Mouse (Mus musculus) limb, embryonic 11.5 days (tissue): ENCODE data around the gene Ifitm5. TPM values are rescaled to one million over a fixed set of nuclear protein-coding genes. Genes with fewer than 3 reads are reported as not detected.
A peak's percentile ranks its signal among the peaks of the same experiment; 100 is the strongest.

Experiments used
- ATAC-seq: fragments of 200-750 bp; cut with Nextera tagmentation; 2 replicates; pipeline ENCODE4 v1.8.0; 2017; ENCODE audit warnings: low read depth; ENCODE audit not compliant: insufficient number of reproducible peaks, low FRiP score, low TSS enrichment
- DNase-seq: peaks from one replicate; pipeline ENCODE4 v3.0.0-alpha.2; 2015; ENCODE audit warnings: low spot score
- H3K27ac ChIP-seq: fragments of 300-500 bp; sonication (generic); replicated peaks from 2 replicates; pipeline ENCODE4 v1.5.1; 2014; ENCODE audit warnings: low read depth, mild to moderate bottlenecking, low read length
- H3K27me3 ChIP-seq: fragments of 300-500 bp; sonication (generic); 2 replicates; pipeline ENCODE4 v1.6.1; 2014; ENCODE audit warnings: mild to moderate bottlenecking, low read length, mixed read lengths; ENCODE audit not compliant: control insufficient read depth, insufficient read depth
- H3K36me3 ChIP-seq: fragments of 300-500 bp; sonication (generic); 2 replicates; pipeline ENCODE4 v1.6.1; 2014; ENCODE audit warnings: mild to moderate bottlenecking, low read length, moderate library complexity, mixed read lengths; ENCODE audit not compliant: control insufficient read depth, insufficient read depth
- H3K4me1 ChIP-seq: fragments of 300-500 bp; sonication (generic); 2 replicates; pipeline ENCODE4 v1.6.1; 2014; ENCODE audit warnings: low read length, mixed read lengths; ENCODE audit not compliant: control insufficient read depth, insufficient read depth
- H3K4me2 ChIP-seq: fragments of 300-500 bp; sonication (generic); 2 replicates; pipeline ENCODE4 v1.6.1; 2014; ENCODE audit warnings: low read depth, mild to moderate bottlenecking, moderate library complexity; ENCODE audit not compliant: severe bottlenecking
- H3K4me3 ChIP-seq: fragments of 300-500 bp; sonication (generic); 2 replicates; pipeline ENCODE4 v1.5.1; 2014; ENCODE audit warnings: low read depth, low read length
- H3K9ac ChIP-seq: fragments of 300-500 bp; sonication (generic); 2 replicates; pipeline ENCODE4 v1.6.1; 2014; ENCODE audit warnings: mild to moderate bottlenecking, low read length
- H3K9me3 ChIP-seq: fragments of 300-500 bp; sonication (generic); 2 replicates; pipeline ENCODE4 v1.6.1; 2016; ENCODE audit warnings: low read length; ENCODE audit not compliant: control insufficient read depth
- WGBS: fragments of 180-500 bp; shearing (Covaris S2); extraction: QIAGEN DNeasy Blood & Tissue Kit; methylation state at CpG from one replicate; pipeline ENCODE4 v1.1.7; 2014; 5-methylcytosine and 5-hydroxymethylcytosine counted together
- polyA plus RNA-seq: library from polyadenylated mRNA; unstranded; fragments of >200 nt; fragmentation: Nextera tagmentation; extraction: Ambion mirVana; gene quantifications from 2 replicates; pipeline ENCODE4 v1.2.1, GENCODE M21; 2014

Ifitm5 gene
- polyA plus RNA-seq, 1 experiment from 2014 or later = 1.9 TPM

GRCm38 (mm10) chr7:140921225-140921975 is 28.7 kb downstream of the Ifitm5 start:
- DNase-seq (no peak), ATAC-seq (no peak)
- Histone ChIP-seq H3K27me3 (peaks cover 52% of the 10 kb centered on the region), H3K9ac (no peak overlapping the region), H3K4me1 (0 out of 2 replicates have a peak, but pooled peaks cover 5% of the 10 kb centered on the region), H3K4me2 (no peak overlapping the region), H3K4me3 (no peak overlapping the region), H3K9me3 (no peaks in the 10 kb centered on the region), H3K36me3 (no peaks in the 10 kb centered on the region), H3K27ac (no peak overlapping the region)
- 25% methylated on average over 22 of the region's 22 CpGs for WGBS

GRCm38 (mm10) chr7:140920418-140921029 is 29.6 kb downstream of the Ifitm5 start, which contains the start of gene Nlrp6:
TSS of gene Nlrp6 (plus strand) at chr7:140920902.
- ATAC-seq (no peak), DNase-seq (no peak)
- no peak within 1 kb of the TSS for H3K27ac ChIP-seq
- peaks cover 52% of the 10 kb centered on the region for H3K27me3 ChIP-seq
- H3K9me3 ChIP-seq = no peaks in the 10 kb centered on the region
- no peak within 1 kb of the TSS for H3K4me2 ChIP-seq
- H3K4me1 ChIP-seq = 0 out of 2 replicates have a peak, but pooled peaks cover 5% of the 10 kb centered on the region
- no peak within 1 kb of the TSS for H3K4me3 ChIP-seq
- H3K9ac ChIP-seq = no peak within 1 kb of the TSS
- no peaks in the 10 kb centered on the region for H3K36me3 ChIP-seq
- WGBS = 78% methylated on average over 8 of the region's 8 CpGs

GRCm38 (mm10) chr7:140919911-140920310 is 30.2 kb downstream of the Ifitm5 start:
- WGBS = 75% methylated on average over 4 of the region's 4 CpGs
- ATAC-seq (no peak), DNase-seq (no peak)
- no peak overlapping the region for H3K27ac ChIP-seq
- H3K9me3 ChIP-seq = no peaks in the 10 kb centered on the region
- 0 out of 2 replicates have a peak, but pooled peaks cover 5% of the 10 kb centered on the region for H3K4me1 ChIP-seq
- no peak overlapping the region for H3K9ac ChIP-seq
- no peaks in the 10 kb centered on the region for H3K36me3 ChIP-seq
- H3K4me2 ChIP-seq = no peak overlapping the region
- peaks cover 50% of the 10 kb centered on the region for H3K27me3 ChIP-seq
- no peak overlapping the region for H3K4me3 ChIP-seq

- Histone ChIP-seq H3K4me2 (no peak overlapping the region), H3K4me1 (no peaks in the 10 kb centered on the region), H3K27ac (no peak overlapping the region), H3K36me3 (no peaks in the 10 kb centered on the region), H3K4me3 (no peak overlapping the region), H3K9ac (no peak overlapping the region), H3K9me3 (no peaks in the 10 kb centered on the region), H3K27me3 (no peaks in the 10 kb centered on the region)
- ATAC-seq = no peak
- 83% methylated on average over 8 of the region's 8 CpGs for WGBS
- no peak for DNase-seq
These were observed 35.9 kb downstream of the Ifitm5 start for GRCm38 (mm10) chr7:140914031-140914690.

GRCm38 (mm10) chr7:140912846-140913482 is 37.1 kb downstream of the Ifitm5 start:
- Histone ChIP-seq H3K27me3 (no peaks in the 10 kb centered on the region), H3K4me3 (no peak overlapping the region), H3K4me1 (no peaks in the 10 kb centered on the region; the same call in 1 of the 2 replicates), H3K4me2 (no peak overlapping the region), H3K9ac (no peak overlapping the region), H3K36me3 (no peaks in the 10 kb centered on the region), H3K9me3 (no peaks in the 10 kb centered on the region), H3K27ac (no peak overlapping the region)
- 75% methylated on average over 5 of the region's 5 CpGs for WGBS
- ATAC-seq (no peak), DNase-seq (no peak)

GRCm38 (mm10) chr7:140912293-140912692 is 37.8 kb downstream of the Ifitm5 start:
- H3K4me3 ChIP-seq = no peak overlapping the region
- no peaks in the 10 kb centered on the region for H3K27me3 ChIP-seq
- no peak overlapping the region for H3K4me2 ChIP-seq
- H3K9ac ChIP-seq = no peak overlapping the region
- H3K36me3 ChIP-seq = no peaks in the 10 kb centered on the region
- DNase-seq (no peak), ATAC-seq (no peak)
- 65% methylated on average over 3 of the region's 3 CpGs for WGBS
- no peak overlapping the region for H3K27ac ChIP-seq
- no peaks in the 10 kb centered on the region; the same call in 1 of the 2 replicates for H3K4me1 ChIP-seq
- H3K9me3 ChIP-seq = no peaks in the 10 kb centered on the region

GRCm38 (mm10) chr7:140908634-140909107 is 41.4 kb downstream of the Ifitm5 start:
- peak overlapping the region; percentile 62 for H3K4me2 ChIP-seq
- H3K4me3 ChIP-seq = peak overlapping the region; percentile 33
- peak; percentile 92 for DNase-seq
- no peaks in the 10 kb centered on the region for H3K27me3 ChIP-seq
- no peak overlapping the region for H3K27ac ChIP-seq
- H3K9ac ChIP-seq = peak overlapping the region; percentile 38; the same call in 1 of the 2 replicates
- H3K36me3 ChIP-seq = no peaks in the 10 kb centered on the region
- no peaks in the 10 kb centered on the region; the same call in 1 of the 2 replicates for H3K4me1 ChIP-seq
- WGBS = under 1% methylated on average over 19 of the region's 19 CpGs
- ATAC-seq = peak; percentile 81; the same call in 1 of the 2 replicates
- no peaks in the 10 kb centered on the region for H3K9me3 ChIP-seq

GRCm38 (mm10) chr7:140908181-140908580 is 41.9 kb downstream of the Ifitm5 start:
- Histone ChIP-seq H3K4me1 (peaks cover 3% of the 10 kb centered on the region; the same call in 1 of the 2 replicates), H3K27ac (no peak overlapping the region), H3K9ac (no peak overlapping the region), H3K4me3 (no peak overlapping the region), H3K36me3 (no peaks in the 10 kb centered on the region), H3K27me3 (no peaks in the 10 kb centered on the region), H3K4me2 (no peak overlapping the region), H3K9me3 (no peaks in the 10 kb centered on the region)
- ATAC-seq (peak; percentile 9; the same call in 1 of the 2 replicates), DNase-seq (no peak)
- WGBS = 55% methylated on average over 7 of the region's 7 CpGs
